Mouse (Mus musculus): ENCODE data around the gene Med17.

Gene Med17

DNA sequence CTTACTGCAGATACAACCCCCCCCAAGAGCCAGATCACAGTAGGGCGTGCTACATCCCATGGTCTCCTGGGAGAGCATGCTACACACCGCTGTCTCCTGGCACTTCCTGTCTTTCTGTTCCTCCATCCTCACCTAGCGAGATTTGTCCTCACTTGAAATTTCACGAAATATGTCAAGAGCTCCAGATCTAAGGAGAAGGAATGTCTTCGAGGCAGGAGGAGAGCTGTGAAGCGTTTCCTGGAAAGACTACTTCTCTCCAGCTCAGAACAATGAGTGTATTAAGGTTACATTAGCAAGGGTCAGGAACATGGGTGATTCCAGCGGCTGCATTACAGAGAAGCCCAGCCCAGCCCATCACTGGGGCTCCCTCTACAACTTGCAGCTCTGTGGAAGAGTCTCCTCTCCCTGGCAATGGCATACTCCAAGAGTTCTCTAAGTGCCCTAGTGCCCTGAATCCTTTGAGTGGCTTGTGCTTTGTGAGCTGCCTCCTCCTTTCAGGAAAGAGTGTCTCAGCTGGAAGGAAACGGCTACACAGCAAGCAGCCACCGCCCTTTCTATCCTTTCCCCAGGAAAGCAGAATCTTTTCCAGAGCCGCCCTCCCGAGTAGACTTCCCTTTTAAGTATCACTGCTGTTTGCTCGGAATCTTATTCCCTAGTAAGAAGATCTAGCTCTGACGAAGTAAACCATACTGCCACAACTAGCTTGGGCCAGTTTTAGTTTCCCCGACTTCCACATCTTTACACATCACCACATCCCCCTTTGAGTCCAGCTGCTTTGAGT is 42.0 kb downstream of the Med17 start:
- no peak for DNase-seq (ENCODE audit: low spot score in 2 of 2)

DNA sequence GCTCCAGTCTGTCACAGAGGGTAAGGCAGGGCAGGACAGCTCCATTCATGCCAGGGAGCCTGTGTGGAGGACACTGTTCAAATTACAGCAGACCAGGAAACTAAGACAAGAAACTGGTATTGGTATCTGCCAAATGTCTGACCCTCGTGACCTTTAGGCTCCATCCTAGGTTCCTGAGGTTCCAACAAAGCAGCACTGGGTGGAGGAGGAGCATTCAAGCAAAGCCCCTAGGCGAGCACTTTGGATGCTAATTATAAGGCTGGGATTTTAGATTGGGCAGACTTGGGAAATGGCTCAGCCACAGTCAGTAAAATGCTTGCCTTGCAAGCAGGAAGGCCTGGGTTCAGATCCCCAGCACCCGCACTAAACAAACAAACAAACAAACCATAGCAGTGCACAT is 43.7 kb downstream of the Med17 start:
- no peak for DNase-seq (ENCODE audit: low spot score in 2 of 2)

DNA sequence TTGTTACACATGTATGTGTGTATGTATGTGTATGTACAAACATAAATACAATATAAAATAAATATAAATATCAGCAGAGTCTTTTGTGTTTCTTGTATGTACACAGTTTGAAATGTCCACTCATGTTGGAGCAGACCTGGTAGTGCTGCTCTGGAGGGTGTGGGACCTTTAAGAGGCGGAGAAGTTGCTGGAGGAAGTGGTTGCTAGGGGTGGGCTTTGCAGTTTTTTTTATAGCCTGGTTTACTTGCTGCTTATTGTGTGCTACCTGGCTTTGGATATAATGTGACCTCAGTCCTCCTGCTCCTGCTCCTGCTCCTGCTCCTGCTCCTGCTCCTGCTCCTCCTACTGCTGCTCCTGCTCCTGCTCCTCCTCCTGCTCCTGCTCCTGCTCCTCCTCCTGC is 46.1 kb downstream of the Med17 start:
- no peak for DNase-seq (ENCODE audit: low spot score in 2 of 2)

GRCm38 (mm10) chr9:15232445-15232844 is 47.3 kb downstream of the Med17 start:
- DNase-seq (ENCODE audit: low spot score in 2 of 2) = no peak

- DNase-seq (ENCODE audit: low spot score in 2 of 2) = no peak
These were observed 54.8 kb downstream of the Med17 start for GRCm38 (mm10) chr9:15224912-15225311.

GRCm38 (mm10) chr9:15213695-15214094 is 66.0 kb downstream of the Med17 start:
- DNase-seq (ENCODE audit: low spot score in 2 of 2) = no peak

GRCm38 (mm10) chr9:15211876-15212275 is 67.9 kb downstream of the Med17 start:
- DNase-seq (ENCODE audit: low spot score in 2 of 2) = no peak

Measured in frontal cortex, postnatal 14 days (tissue).